Mouse (Mus musculus): ENCODE results near the gene Vmn1r222.
"Not testable (repeated sequence)": the region's sequence is repeated elsewhere in the genome, so short reads cannot be mapped to it uniquely, and the experiment has no call there.

GRCm38 (mm10) chr13:23269127-23269526 lies 33.4 kb upstream of the Vmn1r222 start:
- TF ChIP-seq CTCF (IDR thresholded peaks at IDR 0.05; ENCODE audit: low read depth) = 0 out of 2 replicates have a peak, but pooled peaks have one; percentile 5
- TF ChIP-seq EP300 (IDR thresholded peaks at IDR 0.05; ENCODE audit: low read depth) = not testable (repeated sequence)

Measured in liver, postnatal 0 days (tissue).